Mouse (Mus musculus) neural tube, embryonic 10.5 days (tissue): ENCODE results near the gene Nms.

Experiments used
- DNase-seq: peaks from one replicate; pipeline ENCODE4 v3.0.0-alpha.2; 2017; ENCODE audit warnings: low spot score; ENCODE audit errors: extremely low spot score

Gene Nms

GRCm38 (mm10) chr1:38992365-38992764, 53.4 kb downstream of the Nms start:
- DNase-seq, result no peak
